Mouse (Mus musculus) 416B (cell line): ENCODE measurements around the gene Gm20773.
"Not testable (repeated sequence)": the region's sequence is repeated elsewhere in the genome, so short reads cannot be mapped to it uniquely, and the experiment has no call there.

ENCODE experiments used
- DNase-seq: peaks from one replicate; pipeline ENCODE4 v3.0.0; 2011; ENCODE audit warnings: low read depth

The Gm20773 gene

GRCm38 (mm10) chrY:13493726-13494125 lies at the start of gene Gm20773:
TSS of gene Gm20773 (plus strand) at chrY:13494026.
- DNase-seq = not testable (repeated sequence)

GRCm38 (mm10) chrY:13465479-13465878 lies 28.3 kb upstream of the Gm20773 start, which contains the start of gene Gm21866:
TSS of gene Gm21866 (minus strand) at chrY:13465579.
- DNase-seq = not testable (repeated sequence)
